Mouse (Mus musculus): ENCODE measurements around the gene Gpr183. TPM values are rescaled to one million over a fixed set of nuclear protein-coding genes. Genes with fewer than 3 reads are reported as not detected.

The Gpr183 gene
- polyA plus RNA-seq, 1 experiment from 2014 or later, result 1.3 TPM

GRCm38 (mm10) chr14:121960031-121960430, 5.0 kb downstream of the Gpr183 start:
- no peak overlapping the region for H3K27ac ChIP-seq (ENCODE audit: low read length)
- no peak for ATAC-seq
- H3K4me1 ChIP-seq (replicated peaks; ENCODE audit: control insufficient read depth, insufficient read depth, low read length), result peaks cover 6% of the 10 kb centered on the region
- WGBS, result 91% methylated on average over 4 of the region's 4 CpGs
- H3K4me2 ChIP-seq (ENCODE audit: low read length), result no peak overlapping the region
- H3K9ac ChIP-seq (replicated peaks; ENCODE audit: low read depth, low read length), result no peak overlapping the region
- no peaks in the 10 kb centered on the region for H3K9me3 ChIP-seq (ENCODE audit: control insufficient read depth, low read length)
- no peaks in the 10 kb centered on the region for H3K36me3 ChIP-seq (ENCODE audit: control insufficient read depth, insufficient read depth)
- H3K27me3 ChIP-seq (replicated peaks; ENCODE audit: control insufficient read depth, insufficient read depth, low read length), result no peaks in the 10 kb centered on the region
- no peak overlapping the region for H3K4me3 ChIP-seq (replicated peaks; ENCODE audit: low read length)

- Histone ChIP-seq H3K27me3 (replicated peaks; ENCODE audit: control insufficient read depth, insufficient read depth, low read length) (no peaks in the 10 kb centered on the region), H3K9me3 (ENCODE audit: control insufficient read depth, low read length) (no peaks in the 10 kb centered on the region), H3K4me3 (replicated peaks; ENCODE audit: low read length) (no peak overlapping the region), H3K4me2 (ENCODE audit: low read length) (no peak overlapping the region), H3K4me1 (replicated peaks; ENCODE audit: control insufficient read depth, insufficient read depth, low read length) (peaks cover 6% of the 10 kb centered on the region), H3K9ac (replicated peaks; ENCODE audit: low read depth, low read length) (no peak overlapping the region), H3K27ac (ENCODE audit: low read length) (no peak overlapping the region), H3K36me3 (ENCODE audit: control insufficient read depth, insufficient read depth) (no peaks in the 10 kb centered on the region)
- WGBS, result 90% methylated on average over 3 of the region's 3 CpGs
- no peak for ATAC-seq
Measured at GRCm38 (mm10) chr14:121959538-121959980, 5.4 kb downstream of the Gpr183 start.

- H3K36me3 ChIP-seq (ENCODE audit: control insufficient read depth, insufficient read depth), result no peaks in the 10 kb centered on the region
- no peak overlapping the region for H3K27ac ChIP-seq (ENCODE audit: low read length)
- H3K27me3 ChIP-seq (replicated peaks; ENCODE audit: control insufficient read depth, insufficient read depth, low read length), result no peaks in the 10 kb centered on the region
- no peak overlapping the region for H3K4me2 ChIP-seq (ENCODE audit: low read length)
- no peaks in the 10 kb centered on the region for H3K9me3 ChIP-seq (ENCODE audit: control insufficient read depth, low read length)
- H3K9ac ChIP-seq (replicated peaks; ENCODE audit: low read depth, low read length), result no peak overlapping the region
- WGBS, result 84% methylated on average over 10 of the region's 10 CpGs
- H3K4me1 ChIP-seq (replicated peaks; ENCODE audit: control insufficient read depth, insufficient read depth, low read length), result peaks cover 6% of the 10 kb centered on the region
- H3K4me3 ChIP-seq (replicated peaks; ENCODE audit: low read length), result no peak overlapping the region
- ATAC-seq, result no peak
Measured at GRCm38 (mm10) chr14:121958751-121959537, 6.1 kb downstream of the Gpr183 start.

- Histone ChIP-seq H3K4me1 (replicated peaks; ENCODE audit: control insufficient read depth, insufficient read depth, low read length) (no peaks in the 10 kb centered on the region), H3K36me3 (ENCODE audit: control insufficient read depth, insufficient read depth) (no peaks in the 10 kb centered on the region), H3K4me2 (ENCODE audit: low read length) (no peak overlapping the region), H3K27ac (ENCODE audit: low read length) (no peak overlapping the region), H3K27me3 (replicated peaks; ENCODE audit: control insufficient read depth, insufficient read depth, low read length) (no peaks in the 10 kb centered on the region), H3K9me3 (ENCODE audit: control insufficient read depth, low read length) (no peaks in the 10 kb centered on the region), H3K4me3 (replicated peaks; ENCODE audit: low read length) (no peak overlapping the region), H3K9ac (replicated peaks; ENCODE audit: low read depth, low read length) (no peak overlapping the region)
- 81% methylated on average over 3 of the region's 3 CpGs for WGBS
- no peak for ATAC-seq
Measured at GRCm38 (mm10) chr14:121958041-121958750, 6.8 kb downstream of the Gpr183 start.

- H3K9me3 ChIP-seq (ENCODE audit: control insufficient read depth, low read length), result no peaks in the 10 kb centered on the region
- 92% methylated on average over 10 of the region's 10 CpGs for WGBS
- no peaks in the 10 kb centered on the region for H3K27me3 ChIP-seq (replicated peaks; ENCODE audit: control insufficient read depth, insufficient read depth, low read length)
- no peak overlapping the region for H3K27ac ChIP-seq (ENCODE audit: low read length)
- no peak overlapping the region for H3K4me3 ChIP-seq (replicated peaks; ENCODE audit: low read length)
- no peaks in the 10 kb centered on the region for H3K4me1 ChIP-seq (replicated peaks; ENCODE audit: control insufficient read depth, insufficient read depth, low read length)
- H3K9ac ChIP-seq (replicated peaks; ENCODE audit: low read depth, low read length), result no peak overlapping the region
- no peaks in the 10 kb centered on the region for H3K36me3 ChIP-seq (ENCODE audit: control insufficient read depth, insufficient read depth)
- no peak for ATAC-seq
- no peak overlapping the region for H3K4me2 ChIP-seq (ENCODE audit: low read length)
Measured at GRCm38 (mm10) chr14:121957176-121957871, 7.7 kb downstream of the Gpr183 start.

GRCm38 (mm10) chr14:121956291-121956690, 8.7 kb downstream of the Gpr183 start:
- Histone ChIP-seq H3K9me3 (ENCODE audit: control insufficient read depth, low read length) (no peaks in the 10 kb centered on the region), H3K4me2 (ENCODE audit: low read length) (no peak overlapping the region), H3K27ac (ENCODE audit: low read length) (no peak overlapping the region), H3K27me3 (replicated peaks; ENCODE audit: control insufficient read depth, insufficient read depth, low read length) (no peaks in the 10 kb centered on the region), H3K4me3 (replicated peaks; ENCODE audit: low read length) (no peak overlapping the region), H3K36me3 (ENCODE audit: control insufficient read depth, insufficient read depth) (no peaks in the 10 kb centered on the region), H3K9ac (replicated peaks; ENCODE audit: low read depth, low read length) (no peak overlapping the region), H3K4me1 (replicated peaks; ENCODE audit: control insufficient read depth, insufficient read depth, low read length) (no peaks in the 10 kb centered on the region)
- WGBS, result 94% methylated on average over 5 of the region's 5 CpGs
- ATAC-seq, result no peak

- H3K9ac ChIP-seq (replicated peaks; ENCODE audit: low read depth, low read length), result no peak overlapping the region
- 87% methylated on average over 5 of the region's 5 CpGs for WGBS
- no peak overlapping the region for H3K27ac ChIP-seq (ENCODE audit: low read length)
- H3K4me3 ChIP-seq (replicated peaks; ENCODE audit: low read length), result no peak overlapping the region
- no peaks in the 10 kb centered on the region for H3K36me3 ChIP-seq (ENCODE audit: control insufficient read depth, insufficient read depth)
- H3K9me3 ChIP-seq (ENCODE audit: control insufficient read depth, low read length), result no peaks in the 10 kb centered on the region
- no peak overlapping the region for H3K4me2 ChIP-seq (ENCODE audit: low read length)
- no peaks in the 10 kb centered on the region for H3K27me3 ChIP-seq (replicated peaks; ENCODE audit: control insufficient read depth, insufficient read depth, low read length)
- H3K4me1 ChIP-seq (replicated peaks; ENCODE audit: control insufficient read depth, insufficient read depth, low read length), result no peaks in the 10 kb centered on the region
- ATAC-seq, result no peak
Measured at GRCm38 (mm10) chr14:121955176-121955795, 9.7 kb downstream of the Gpr183 start.

GRCm38 (mm10) chr14:121954608-121955007, 10.4 kb downstream of the Gpr183 start:
- no peak overlapping the region for H3K27ac ChIP-seq (ENCODE audit: low read length)
- H3K4me2 ChIP-seq (ENCODE audit: low read length), result no peak overlapping the region
- H3K4me1 ChIP-seq (replicated peaks; ENCODE audit: control insufficient read depth, insufficient read depth, low read length), result no peaks in the 10 kb centered on the region
- no peaks in the 10 kb centered on the region for H3K36me3 ChIP-seq (ENCODE audit: control insufficient read depth, insufficient read depth)
- no peak overlapping the region for H3K4me3 ChIP-seq (replicated peaks; ENCODE audit: low read length)
- 97% methylated on average over 12 of the region's 12 CpGs for WGBS
- H3K9me3 ChIP-seq (ENCODE audit: control insufficient read depth, low read length), result no peaks in the 10 kb centered on the region
- no peaks in the 10 kb centered on the region for H3K27me3 ChIP-seq (replicated peaks; ENCODE audit: control insufficient read depth, insufficient read depth, low read length)
- no peak overlapping the region for H3K9ac ChIP-seq (replicated peaks; ENCODE audit: low read depth, low read length)
- ATAC-seq, result no peak

GRCm38 (mm10) chr14:121954129-121954528, 10.9 kb downstream of the Gpr183 start:
- H3K4me3 ChIP-seq (replicated peaks; ENCODE audit: low read length), result no peak overlapping the region
- ATAC-seq, result no peak
- no peaks in the 10 kb centered on the region for H3K27me3 ChIP-seq (replicated peaks; ENCODE audit: control insufficient read depth, insufficient read depth, low read length)
- H3K4me1 ChIP-seq (replicated peaks; ENCODE audit: control insufficient read depth, insufficient read depth, low read length), result no peaks in the 10 kb centered on the region
- H3K27ac ChIP-seq (ENCODE audit: low read length), result no peak overlapping the region
- 94% methylated on average over 11 of the region's 11 CpGs for WGBS
- no peaks in the 10 kb centered on the region for H3K36me3 ChIP-seq (ENCODE audit: control insufficient read depth, insufficient read depth)
- no peaks in the 10 kb centered on the region for H3K9me3 ChIP-seq (ENCODE audit: control insufficient read depth, low read length)
- no peak overlapping the region for H3K4me2 ChIP-seq (ENCODE audit: low read length)
- H3K9ac ChIP-seq (replicated peaks; ENCODE audit: low read depth, low read length), result no peak overlapping the region

All from forebrain, embryonic 16.5 days (tissue).